Mouse (Mus musculus) midbrain, embryonic 14.5 days (tissue): ENCODE results near the gene Nfix. TPM values are rescaled to one million over a fixed set of nuclear protein-coding genes. Genes with fewer than 3 reads are reported as not detected.

Experiments used
- ATAC-seq: fragments of 200-750 bp; cut with Nextera tagmentation; 2 replicates; pipeline ENCODE4 v1.8.0; 2017; ENCODE audit warnings: moderate number of reproducible peaks, moderate library complexity; ENCODE audit not compliant: low FRiP score, low TSS enrichment
- DNase-seq: peaks from one replicate; pipeline ENCODE4 v3.0.0-alpha.2; 2015
- H3K27ac ChIP-seq: fragments of 300-500 bp; sonication (generic); replicated peaks from 2 replicates; pipeline ENCODE4 v1.5.1; 2014; ENCODE audit warnings: mild to moderate bottlenecking, low read depth, low read length, moderate library complexity
- H3K27me3 ChIP-seq: fragments of 300-500 bp; sonication (generic); 2 replicates; pipeline ENCODE4 v1.6.1; 2014; ENCODE audit warnings: low read length, control low read depth, mixed read lengths; ENCODE audit not compliant: control insufficient read depth, insufficient read depth
- H3K36me3 ChIP-seq: fragments of 300-500 bp; sonication (generic); 2 replicates; pipeline ENCODE4 v1.6.1; 2014; ENCODE audit warnings: low read length, control low read depth; ENCODE audit not compliant: control insufficient read depth, insufficient read depth
- H3K4me1 ChIP-seq: fragments of 300-500 bp; sonication (generic); 2 replicates; pipeline ENCODE4 v1.6.1; 2014; ENCODE audit warnings: mild to moderate bottlenecking, antibody characterized with exemption, low read length, control low read depth; ENCODE audit not compliant: control insufficient read depth, insufficient read depth
- H3K4me2 ChIP-seq: fragments of 300-500 bp; sonication (generic); 2 replicates; pipeline ENCODE4 v1.6.1; 2014; ENCODE audit warnings: mild to moderate bottlenecking, low read length, moderate library complexity
- H3K4me3 ChIP-seq: fragments of 300-500 bp; sonication (generic); replicated peaks from 2 replicates; pipeline ENCODE4 v1.5.1; 2014; ENCODE audit warnings: low read depth, low read length
- H3K9ac ChIP-seq: fragments of 300-500 bp; sonication (generic); replicated peaks from 2 replicates; pipeline ENCODE4 v1.6.1; 2014; ENCODE audit warnings: mild to moderate bottlenecking, low read length, moderate library complexity
- H3K9me3 ChIP-seq: fragments of 300-500 bp; sonication (generic); 2 replicates; pipeline ENCODE4 v1.6.1; 2016; ENCODE audit warnings: low read length, control low read depth, mixed read lengths; ENCODE audit not compliant: control insufficient read depth
- WGBS: fragments of 180-500 bp; shearing (Covaris S2); extraction: QIAGEN DNeasy Blood & Tissue Kit; methylation state at CpG from one replicate; pipeline ENCODE4 v1.1.7; 2014; 5-methylcytosine and 5-hydroxymethylcytosine counted together
- polyA plus RNA-seq: library from polyadenylated mRNA; unstranded; fragments of >200 nt; fragmentation: Nextera tagmentation; extraction: Ambion mirVana; gene quantifications from 2 replicates; pipeline ENCODE4 v1.2.1, GENCODE M21; 2014

Gene Nfix
- polyA plus RNA-seq, 1 experiment from 2014 or later = 45.9 TPM

GRCm38 (mm10) chr8:84809941-84810280 is 9.8 kb upstream of the Nfix start:
- Histone ChIP-seq H3K36me3 (no peaks in the 10 kb centered on the region), H3K27me3 (peaks cover 45% of the 10 kb centered on the region; the same call in 1 of the 2 replicates), H3K9ac (no peak overlapping the region), H3K4me1 (peaks cover 16% of the 10 kb centered on the region), H3K9me3 (no peaks in the 10 kb centered on the region), H3K4me3 (no peak overlapping the region), H3K27ac (no peak overlapping the region), H3K4me2 (no peak overlapping the region)
- 70% methylated on average over 5 of the region's 5 CpGs for WGBS
- DNase-seq (no peak), ATAC-seq (no peak)

- Histone ChIP-seq H3K4me2 (no peak overlapping the region), H3K4me1 (peaks cover 12% of the 10 kb centered on the region), H3K27ac (peak overlapping the region; percentile 32; the same call in 1 of the 2 replicates), H3K9ac (no peak overlapping the region), H3K27me3 (peaks cover 46% of the 10 kb centered on the region; the same call in 1 of the 2 replicates), H3K9me3 (no peaks in the 10 kb centered on the region), H3K36me3 (no peaks in the 10 kb centered on the region), H3K4me3 (no peak overlapping the region)
- ATAC-seq (no peak), DNase-seq (no peak)
- 51% methylated on average over 12 of the region's 12 CpGs for whole genome bisulfite sequencing
These were observed 9.2 kb upstream of the Nfix start for GRCm38 (mm10) chr8:84809109-84809940.

- H3K9ac ChIP-seq = no peak overlapping the region
- ATAC-seq (no peak), DNase-seq (no peak)
- peaks cover 7% of the 10 kb centered on the region; the same call in 1 of the 2 replicates for H3K4me1 ChIP-seq
- H3K9me3 ChIP-seq = no peaks in the 10 kb centered on the region
- H3K27ac ChIP-seq = no peak overlapping the region
- H3K4me2 ChIP-seq = no peak overlapping the region
- 97% methylated on average over 5 of the region's 5 CpGs for WGBS
- no peak overlapping the region for H3K4me3 ChIP-seq
- peaks cover 53% of the 10 kb centered on the region for H3K27me3 ChIP-seq
- no peaks in the 10 kb centered on the region for H3K36me3 ChIP-seq
These were observed 5.9 kb upstream of the Nfix start for GRCm38 (mm10) chr8:84806031-84806430.

GRCm38 (mm10) chr8:84799136-84799931 is 810 bp downstream of the Nfix start:
- ATAC-seq = peak; percentile 15; the same call in 1 of the 2 replicates
- Histone ChIP-seq H3K36me3 (0 out of 2 replicates have a peak, but pooled peaks cover 3% of the 10 kb centered on the region), H3K9ac (peak overlapping the region; percentile 71), H3K9me3 (no peaks in the 10 kb centered on the region), H3K4me3 (peak overlapping the region; percentile 41), H3K4me2 (peak overlapping the region; percentile 97), H3K4me1 (peaks cover 11% of the 10 kb centered on the region; the same call in 1 of the 2 replicates), H3K27me3 (peaks cover 73% of the 10 kb centered on the region), H3K27ac (peak overlapping the region; percentile 79)
- WGBS = under 1% methylated on average over 101 of the region's 108 CpGs
- DNase-seq = peak; percentile 64

GRCm38 (mm10) chr8:84798446-84799135 is 1.6 kb downstream of the Nfix start:
- ATAC-seq = no peak
- Histone ChIP-seq H3K9me3 (no peaks in the 10 kb centered on the region), H3K4me1 (peaks cover 11% of the 10 kb centered on the region; the same call in 1 of the 2 replicates), H3K4me2 (peak overlapping the region; percentile 97), H3K9ac (peak overlapping the region; percentile 71; the same call in 1 of the 2 replicates), H3K27me3 (peaks cover 79% of the 10 kb centered on the region), H3K27ac (0 out of 2 replicates have a peak overlapping the region, but pooled peaks have one; percentile 8), H3K4me3 (peak overlapping the region; percentile 41), H3K36me3 (0 out of 2 replicates have a peak, but pooled peaks cover 3% of the 10 kb centered on the region)
- 35% methylated on average over 10 of the region's 10 CpGs for WGBS
- DNase-seq = no peak

- ATAC-seq (no peak), DNase-seq (no peak)
- 66% methylated on average over 6 of the region's 6 CpGs for WGBS
- H3K9ac ChIP-seq = 0 out of 2 replicates have a peak overlapping the region, but pooled peaks have one; percentile 12
- H3K27me3 ChIP-seq = peaks cover 80% of the 10 kb centered on the region
- H3K36me3 ChIP-seq = 0 out of 2 replicates have a peak, but pooled peaks cover 3% of the 10 kb centered on the region
- peak overlapping the region; percentile 97 for H3K4me2 ChIP-seq
- H3K4me3 ChIP-seq = peak overlapping the region; percentile 41; the same call in 1 of the 2 replicates
- peaks cover 11% of the 10 kb centered on the region; the same call in 1 of the 2 replicates for H3K4me1 ChIP-seq
- H3K9me3 ChIP-seq = no peaks in the 10 kb centered on the region
- no peak overlapping the region for H3K27ac ChIP-seq
These were observed 2.2 kb downstream of the Nfix start for GRCm38 (mm10) chr8:84797971-84798370.

GRCm38 (mm10) chr8:84797256-84797797 is 2.8 kb downstream of the Nfix start:
- 76% methylated on average over 15 of the region's 15 CpGs for WGBS
- ATAC-seq (no peak), DNase-seq (no peak)
- Histone ChIP-seq H3K27me3 (peaks cover 74% of the 10 kb centered on the region), H3K36me3 (0 out of 2 replicates have a peak, but pooled peaks cover 3% of the 10 kb centered on the region), H3K4me3 (no peak overlapping the region), H3K9me3 (no peaks in the 10 kb centered on the region), H3K4me1 (peaks cover 11% of the 10 kb centered on the region; the same call in 1 of the 2 replicates), H3K9ac (no peak overlapping the region), H3K27ac (no peak overlapping the region), H3K4me2 (peak overlapping the region; percentile 97)

GRCm38 (mm10) chr8:84794486-84794885 is 5.7 kb downstream of the Nfix start:
- Histone ChIP-seq H3K9ac (no peak overlapping the region), H3K36me3 (0 out of 2 replicates have a peak, but pooled peaks cover 3% of the 10 kb centered on the region), H3K4me3 (no peak overlapping the region), H3K27ac (peak overlapping the region; percentile 76), H3K27me3 (peaks cover 79% of the 10 kb centered on the region), H3K4me2 (peak overlapping the region; percentile 3; the same call in 1 of the 2 replicates), H3K4me1 (peaks cover 11% of the 10 kb centered on the region; the same call in 1 of the 2 replicates), H3K9me3 (no peaks in the 10 kb centered on the region)
- ATAC-seq (no peak), DNase-seq (no peak)
- 35% methylated on average over 7 of the region's 7 CpGs for WGBS
